Mouse (Mus musculus): Measurements from ENCODE around the gene Taar2. TPM values are rescaled to one million over a fixed set of nuclear protein-coding genes. Genes with fewer than 3 reads are reported as not detected.

The Taar2 gene
- not detected in 2 replicates for polyA plus RNA-seq (2014; fragmentation: Nextera tagmentation; extraction: Ambion mirVana)

GRCm38 (mm10) chr10:23938312-23938711 is at the start of gene Taar2:
TSS of gene Taar2 (plus strand) at chr10:23938572.
- Histone ChIP-seq H3K27me3 (replicated peaks; ENCODE audit: control insufficient read depth, insufficient read depth, low read length) (no peaks in the 10 kb centered on the region), H3K4me2 (no peak within 1 kb of the TSS), H3K4me3 (ENCODE audit: low read depth, low read length) (no peak within 1 kb of the TSS), H3K36me3 (ENCODE audit: control insufficient read depth, insufficient read depth, low read length) (no peaks in the 10 kb centered on the region), H3K4me1 (replicated peaks; ENCODE audit: control insufficient read depth, insufficient read depth, low read length) (no peaks in the 10 kb centered on the region), H3K9me3 (ENCODE audit: control insufficient read depth, low read length) (no peaks in the 10 kb centered on the region), H3K27ac (ENCODE audit: low read depth, low read length) (no peak within 1 kb of the TSS), H3K9ac (ENCODE audit: low read depth, low read length) (no peak within 1 kb of the TSS)
- WGBS, result 68% methylated on average over 6 of the region's 6 CpGs
- DNase-seq (ENCODE audit: low spot score), result no peak
- no peak for ATAC-seq (replicated peaks; ENCODE audit: low FRiP score)

- WGBS, result 76% methylated on average over 1 of the region's 1 CpGs
Measured at GRCm38 (mm10) chr10:23892987-23893386, 45.4 kb upstream of the Taar2 start.

DNA sequence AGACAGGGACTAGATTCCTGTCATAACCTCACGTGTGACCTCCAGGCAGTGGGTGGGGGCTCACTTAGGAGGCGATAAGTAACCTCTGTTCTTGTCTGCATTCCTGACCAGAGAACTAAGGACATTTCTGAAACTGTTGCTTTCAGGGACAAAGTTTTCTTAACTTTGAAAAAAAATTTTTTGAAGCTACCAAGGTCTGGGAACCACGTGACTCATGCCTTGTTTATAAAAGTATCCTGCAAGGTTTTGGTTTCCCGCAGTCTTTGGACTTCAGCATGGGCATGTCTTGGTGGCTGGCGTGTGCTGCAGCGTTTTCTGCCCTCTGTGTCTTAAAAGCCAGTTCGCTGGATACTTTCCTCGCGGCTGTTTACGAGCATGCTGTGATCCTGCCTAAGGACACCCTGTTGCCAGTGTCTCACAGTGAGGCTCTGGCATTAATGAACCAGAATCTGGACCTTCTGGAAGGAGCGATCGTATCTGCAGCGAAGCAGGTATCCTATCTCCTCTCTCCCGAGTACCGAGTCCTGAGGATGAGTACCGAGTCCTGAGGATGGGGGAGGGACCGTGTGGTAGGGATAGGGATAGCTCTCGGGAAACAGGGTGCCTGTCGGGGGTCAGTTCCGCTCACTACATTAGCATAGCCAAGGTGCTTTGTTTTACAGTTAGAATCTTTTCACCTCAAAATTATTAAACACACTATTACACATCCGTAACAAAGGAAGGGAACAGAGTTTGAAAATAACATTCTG is 43.6 kb upstream of the Taar2 start, which contains the start of gene Vnn1:
TSS of gene Vnn1 (plus strand) at position 88 of the 749 bp plus-strand sequence.
- Histone ChIP-seq H3K9ac (ENCODE audit: low read depth, low read length) (no peak within 1 kb of the TSS), H3K36me3 (ENCODE audit: control insufficient read depth, insufficient read depth, low read length) (no peaks in the 10 kb centered on the region), H3K4me1 (replicated peaks; ENCODE audit: control insufficient read depth, insufficient read depth, low read length) (no peaks in the 10 kb centered on the region), H3K27me3 (replicated peaks; ENCODE audit: control insufficient read depth, insufficient read depth, low read length) (no peaks in the 10 kb centered on the region), H3K9me3 (ENCODE audit: control insufficient read depth, low read length) (0 out of 2 replicates have a peak, but pooled peaks cover 2% of the 10 kb centered on the region), H3K27ac (ENCODE audit: low read depth, low read length) (no peak within 1 kb of the TSS), H3K4me2 (peak within 1 kb of the TSS; percentile 60), H3K4me3 (ENCODE audit: low read depth, low read length) (peak within 1 kb of the TSS; percentile 28)
- WGBS, result 25% methylated on average over 21 of the region's 21 CpGs
- DNase-seq (ENCODE audit: low spot score), result no peak
- ATAC-seq (replicated peaks; ENCODE audit: low FRiP score), result no peak

More at GRCm38 (mm10) chr10:23892987-23893386, 45.4 kb upstream of the Taar2 start:
- Histone ChIP-seq H3K9me3 (ENCODE audit: control insufficient read depth, low read length) (0 out of 2 replicates have a peak, but pooled peaks cover 2% of the 10 kb centered on the region), H3K4me1 (replicated peaks; ENCODE audit: control insufficient read depth, insufficient read depth, low read length) (no peaks in the 10 kb centered on the region), H3K27ac (ENCODE audit: low read depth, low read length) (no peak overlapping the region), H3K9ac (ENCODE audit: low read depth, low read length) (no peak overlapping the region), H3K4me3 (ENCODE audit: low read depth, low read length) (no peak overlapping the region), H3K27me3 (replicated peaks; ENCODE audit: control insufficient read depth, insufficient read depth, low read length) (no peaks in the 10 kb centered on the region), H3K36me3 (ENCODE audit: control insufficient read depth, insufficient read depth, low read length) (no peaks in the 10 kb centered on the region), H3K4me2 (no peak overlapping the region)
- DNase-seq (ENCODE audit: low spot score) (no peak), ATAC-seq (replicated peaks; ENCODE audit: low FRiP score) (no peak)

GRCm38 (mm10) chr10:23895376-23895775 is 43.0 kb upstream of the Taar2 start:
- H3K4me2 ChIP-seq, result no peak overlapping the region
- WGBS, result 65% methylated on average over 7 of the region's 7 CpGs

GRCm38 (mm10) chr10:23901119-23901518 is 37.3 kb upstream of the Taar2 start:
- no peaks in the 10 kb centered on the region for H3K4me1 ChIP-seq (replicated peaks; ENCODE audit: control insufficient read depth, insufficient read depth, low read length)
- no peak overlapping the region for H3K27ac ChIP-seq (ENCODE audit: low read depth, low read length)
- DNase-seq (ENCODE audit: low spot score) (no peak), ATAC-seq (replicated peaks; ENCODE audit: low FRiP score) (no peak)
- no peaks in the 10 kb centered on the region for H3K36me3 ChIP-seq (ENCODE audit: control insufficient read depth, insufficient read depth, low read length)
- no peak overlapping the region for H3K9ac ChIP-seq (ENCODE audit: low read depth, low read length)
- 75% methylated on average over 3 of the region's 3 CpGs for WGBS
- H3K4me3 ChIP-seq (ENCODE audit: low read depth, low read length), result no peak overlapping the region
- H3K4me2 ChIP-seq, result no peak overlapping the region
- no peaks in the 10 kb centered on the region for H3K9me3 ChIP-seq (ENCODE audit: control insufficient read depth, low read length)
- no peaks in the 10 kb centered on the region for H3K27me3 ChIP-seq (replicated peaks; ENCODE audit: control insufficient read depth, insufficient read depth, low read length)

More at GRCm38 (mm10) chr10:23895376-23895775, 43.0 kb upstream of the Taar2 start:
- no peak for ATAC-seq (replicated peaks; ENCODE audit: low FRiP score)
- H3K27me3 ChIP-seq (replicated peaks; ENCODE audit: control insufficient read depth, insufficient read depth, low read length), result no peaks in the 10 kb centered on the region
- no peaks in the 10 kb centered on the region for H3K4me1 ChIP-seq (replicated peaks; ENCODE audit: control insufficient read depth, insufficient read depth, low read length)
- no peaks in the 10 kb centered on the region for H3K36me3 ChIP-seq (ENCODE audit: control insufficient read depth, insufficient read depth, low read length)
- no peak overlapping the region for H3K4me3 ChIP-seq (ENCODE audit: low read depth, low read length)
- no peak overlapping the region for H3K27ac ChIP-seq (ENCODE audit: low read depth, low read length)
- no peak overlapping the region for H3K9ac ChIP-seq (ENCODE audit: low read depth, low read length)
- no peak for DNase-seq (ENCODE audit: low spot score)
- H3K9me3 ChIP-seq (ENCODE audit: control insufficient read depth, low read length), result 0 out of 2 replicates have a peak, but pooled peaks cover 2% of the 10 kb centered on the region

DNA sequence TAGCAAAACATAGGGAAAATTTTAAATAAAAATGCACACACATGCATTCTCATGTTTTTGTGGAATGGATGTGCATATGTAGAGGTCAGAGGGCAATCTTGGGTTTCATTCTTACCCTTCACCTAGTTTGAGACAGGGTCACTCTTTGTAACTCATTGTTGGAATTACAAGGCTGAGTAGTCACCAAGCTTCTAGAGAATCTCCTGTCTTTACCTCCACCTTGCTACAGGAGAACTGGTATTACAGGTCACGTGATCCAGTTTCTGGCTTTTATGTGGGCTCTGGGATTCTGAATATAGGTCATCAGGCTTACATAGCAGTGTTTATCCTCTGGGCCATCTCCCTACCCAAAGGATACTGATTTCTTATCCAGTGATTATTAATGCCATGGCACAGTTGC is 32.7 kb upstream of the Taar2 start:
- Histone ChIP-seq H3K4me1 (replicated peaks; ENCODE audit: control insufficient read depth, insufficient read depth, low read length) (no peaks in the 10 kb centered on the region), H3K27me3 (replicated peaks; ENCODE audit: control insufficient read depth, insufficient read depth, low read length) (no peaks in the 10 kb centered on the region)
- 94% methylated on average over 1 of the region's 1 CpGs for WGBS

DNA sequence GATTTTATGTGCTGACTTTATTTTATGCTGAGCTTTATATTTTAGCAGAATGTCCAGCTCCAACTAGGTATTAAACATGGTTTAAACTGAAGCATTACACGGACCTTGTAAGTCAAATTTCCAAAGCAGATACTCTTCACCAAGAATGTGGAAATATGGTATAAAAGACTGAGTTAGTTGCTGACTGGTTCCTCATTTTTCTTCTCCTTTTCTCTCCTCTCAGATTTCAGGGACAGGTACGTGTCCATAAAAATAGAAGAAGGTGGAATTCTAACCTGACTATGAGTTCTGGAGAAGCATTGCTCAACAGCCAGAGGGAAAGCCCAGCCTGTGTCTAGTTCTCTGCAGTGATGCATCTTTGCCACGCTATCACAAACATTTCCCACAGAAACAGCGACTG is 18.3 kb upstream of the Taar2 start, which contains the start of gene Taar1:
TSS of gene Taar1 (plus strand) at position 301 of the 400 bp plus-strand sequence.
- Histone ChIP-seq H3K9ac (ENCODE audit: low read depth, low read length) (no peak within 1 kb of the TSS), H3K4me1 (replicated peaks; ENCODE audit: control insufficient read depth, insufficient read depth, low read length) (no peaks in the 10 kb centered on the region), H3K27me3 (replicated peaks; ENCODE audit: control insufficient read depth, insufficient read depth, low read length) (no peaks in the 10 kb centered on the region), H3K27ac (ENCODE audit: low read depth, low read length) (no peak within 1 kb of the TSS), H3K4me2 (no peak within 1 kb of the TSS), H3K36me3 (ENCODE audit: control insufficient read depth, insufficient read depth, low read length) (no peaks in the 10 kb centered on the region), H3K9me3 (ENCODE audit: control insufficient read depth, low read length) (no peaks in the 10 kb centered on the region), H3K4me3 (ENCODE audit: low read depth, low read length) (no peak within 1 kb of the TSS)
- DNase-seq (ENCODE audit: low spot score) (no peak), ATAC-seq (replicated peaks; ENCODE audit: low FRiP score) (no peak)
- 77% methylated on average over 4 of the region's 4 CpGs for WGBS

More for the DNA sequence above, 32.7 kb upstream of the Taar2 start:
- Histone ChIP-seq H3K4me2 (no peak overlapping the region), H3K9me3 (ENCODE audit: control insufficient read depth, low read length) (no peaks in the 10 kb centered on the region), H3K9ac (ENCODE audit: low read depth, low read length) (no peak overlapping the region), H3K4me3 (ENCODE audit: low read depth, low read length) (no peak overlapping the region), H3K27ac (ENCODE audit: low read depth, low read length) (no peak overlapping the region), H3K36me3 (ENCODE audit: control insufficient read depth, insufficient read depth, low read length) (no peaks in the 10 kb centered on the region)
- no peak for ATAC-seq (replicated peaks; ENCODE audit: low FRiP score)
- DNase-seq (ENCODE audit: low spot score), result no peak

DNA sequence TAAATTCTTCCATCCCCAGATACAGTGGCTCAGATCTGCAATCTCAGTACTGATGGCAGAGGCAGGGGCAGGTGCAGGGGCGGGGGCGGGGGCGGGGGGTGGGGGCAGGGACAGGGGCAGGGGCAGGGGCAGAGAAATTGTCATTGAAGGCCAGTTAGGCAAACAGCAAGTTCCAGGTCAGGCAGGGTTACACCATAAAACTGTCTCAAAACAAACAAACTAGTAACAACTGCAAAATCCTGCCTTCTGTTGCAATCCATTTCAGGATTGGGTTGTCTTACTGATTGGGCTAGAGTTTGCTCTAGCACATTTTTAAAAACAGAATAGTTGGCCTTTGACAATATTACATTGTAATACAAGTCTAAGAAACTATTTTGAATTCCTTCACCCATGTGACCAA is 15.9 kb upstream of the Taar2 start:
- no peak overlapping the region for H3K4me2 ChIP-seq
- H3K36me3 ChIP-seq (ENCODE audit: control insufficient read depth, insufficient read depth, low read length), result no peaks in the 10 kb centered on the region
- H3K27ac ChIP-seq (ENCODE audit: low read depth, low read length), result no peak overlapping the region
- H3K9me3 ChIP-seq (ENCODE audit: control insufficient read depth, low read length), result no peaks in the 10 kb centered on the region
- H3K4me1 ChIP-seq (replicated peaks; ENCODE audit: control insufficient read depth, insufficient read depth, low read length), result no peaks in the 10 kb centered on the region
- H3K27me3 ChIP-seq (replicated peaks; ENCODE audit: control insufficient read depth, insufficient read depth, low read length), result no peaks in the 10 kb centered on the region
- WGBS, result 57% methylated on average over 3 of the region's 3 CpGs
- no peak; the same call in 1 of the 2 replicates for ATAC-seq (replicated peaks; ENCODE audit: low FRiP score)
- no peak overlapping the region for H3K4me3 ChIP-seq (ENCODE audit: low read depth, low read length)
- H3K9ac ChIP-seq (ENCODE audit: low read depth, low read length), result no peak overlapping the region
- DNase-seq (ENCODE audit: low spot score), result no peak

- Histone ChIP-seq H3K4me3 (ENCODE audit: low read depth, low read length) (no peak overlapping the region), H3K9ac (ENCODE audit: low read depth, low read length) (no peak overlapping the region), H3K4me2 (no peak overlapping the region), H3K9me3 (ENCODE audit: control insufficient read depth, low read length) (no peaks in the 10 kb centered on the region), H3K4me1 (replicated peaks; ENCODE audit: control insufficient read depth, insufficient read depth, low read length) (no peaks in the 10 kb centered on the region), H3K36me3 (ENCODE audit: control insufficient read depth, insufficient read depth, low read length) (no peaks in the 10 kb centered on the region), H3K27me3 (replicated peaks; ENCODE audit: control insufficient read depth, insufficient read depth, low read length) (no peaks in the 10 kb centered on the region), H3K27ac (ENCODE audit: low read depth, low read length) (no peak overlapping the region)
- DNase-seq (ENCODE audit: low spot score) (no peak), ATAC-seq (replicated peaks; ENCODE audit: low FRiP score) (no peak)
- 69% methylated on average over 2 of the region's 2 CpGs for WGBS
Measured at GRCm38 (mm10) chr10:23923941-23924340, 14.4 kb upstream of the Taar2 start.
